Comparison of ENCODE assay signal across 21 mouse cellular contexts in genomic region chr5:105619666-105620065, GRCm38 (mm10).
A peak's percentile ranks its signal among the peaks of the same experiment; 100 is the strongest.
DNase-seq lines count a peak whose midpoint lies in the region; ATAC-seq and TF ChIP-seq lines count a peak whose summit lies in the region.
"Had no signal": no experiment of that assay in that cellular context is flagged by ENCODE, and none has a peak within 500 bp of the region (broad histone marks: within the 10 kb centered on the region; RNA-seq: fewer than 3 reads in every experiment).

No protein-coding gene starts in this region.

- CTCF ChIA-PET in Patski (lab: Charles Lee): interaction anchor here (0.8 to 1.7 kb wide), 3 partner anchors 11 to 97 kb away, joined by 3 to 7 read pairs (median 6); no protein-coding TSS in a partner anchor

- no peaks in the 10 kb centered on the region for H3K9me3 ChIP-seq in lung, postnatal 0 days (ENCODE audit: low read length)
- H3K9me3 ChIP-seq: embryonic facial prominence, embryonic 12.5 days; G1E; heart, embryonic 10.5 days; limb, embryonic 10.5 days; megakaryocyte, embryonic 14.5 days; midbrain, embryonic 15.5 days had no signal

- H3K27me3 ChIP-seq in kidney, adult 2 months (replicated peaks; ENCODE audit: control insufficient read depth, insufficient read depth, low read length): no peaks in the 10 kb centered on the region
- H3K27me3 ChIP-seq in lung, postnatal 0 days (replicated peaks; ENCODE audit: insufficient read depth, low read length): no peaks in the 10 kb centered on the region
- no peaks in the 10 kb centered on the region for H3K27me3 ChIP-seq in Patski
- H3K27me3 ChIP-seq: embryonic facial prominence, embryonic 12.5 days; megakaryocyte, embryonic 14.5 days; midbrain, embryonic 15.5 days had no signal

- POLR2A ChIA-PET in Patski (lab: Charles Lee): no interaction called here

- DNase-seq in kidney, adult 2 months: no peak
- no peak for DNase-seq in kidney, postnatal 36 days
- DNase-seq in lung, postnatal 0 days (ENCODE audit: low spot score): no peak
- no peak for DNase-seq in lung, postnatal 36 days
- no peak for DNase-seq in Patski (ENCODE audit: low read depth, low spot score)
- DNase-seq in cerebellum, adult 11 months: no peak
- DNase-seq: cerebellum, postnatal 10 days; lung, adult 2 months; thymus, postnatal 14 days had no signal

- no peak for TF ChIP-seq EP300 in lung, postnatal 0 days (IDR thresholded peaks at IDR 0.05)

- no peak for TF ChIP-seq CTCF in kidney, adult 2 months (conservative IDR thresholded peaks at IDR 0.05; ENCODE audit: insufficient read depth, insufficient read length, low read depth, low read length)
- TF ChIP-seq CTCF in lung, postnatal 0 days (IDR thresholded peaks at IDR 0.05): peak; percentile 39; the same call in 1 of the 2 replicates
- TF ChIP-seq CTCF in Patski (IDR thresholded peaks at IDR 0.05): peak; percentile 48

- TF ChIP-seq POLR2A in kidney, adult 2 months (IDR thresholded peaks at IDR 0.05; ENCODE audit: low read depth, low read length): no peak

- no peak for ATAC-seq in lung, postnatal 0 days
- ATAC-seq in Patski: no peak
- ATAC-seq in megakaryocyte progenitor cell, adult 5-6 weeks (replicated peaks; ENCODE audit: poor library complexity): no peak
- ATAC-seq: forebrain, embryonic 14.5 days; intestine, embryonic 16.5 days; midbrain, embryonic 15.5 days had no signal

- 82% methylated on average over 2 of the region's 2 CpGs for WGBS in kidney, adult 2 months
- 81% methylated on average over 2 of the region's 2 CpGs for WGBS in lung, postnatal 0 days

- no peak overlapping the region for H3K9ac ChIP-seq in lung, postnatal 0 days (replicated peaks; ENCODE audit: low read depth)
- H3K9ac ChIP-seq: embryonic facial prominence, embryonic 12.5 days; hindbrain, embryonic 14.5 days; midbrain, embryonic 15.5 days had no signal

- in situ Hi-C loops in Patski (cut with MboI; ENCODE audit: low pct_unique_long_range_greater_than_20kb): loop anchor here (10.0 kb wide), 1 partner anchor 95 kb away; no protein-coding TSS in a partner anchor

- peak overlapping the region; percentile 71 for H3K27ac ChIP-seq in kidney, adult 2 months (ENCODE audit: insufficient read depth, low read depth, low read length)
- H3K27ac ChIP-seq in lung, postnatal 0 days (ENCODE audit: low read length): 0 out of 2 replicates have a peak overlapping the region, but pooled peaks have one; percentile 51
- H3K27ac ChIP-seq: embryonic facial prominence, embryonic 12.5 days; heart, embryonic 10.5 days; hindbrain, embryonic 14.5 days; kidney, postnatal 0 days; limb, embryonic 10.5 days; midbrain, embryonic 15.5 days had no signal

- H3K36me3 ChIP-seq in kidney, adult 2 months (ENCODE audit: control insufficient read depth, insufficient read depth, low read length): no peaks in the 10 kb centered on the region
- H3K36me3 ChIP-seq in lung, postnatal 0 days (ENCODE audit: insufficient read depth, low read length): no peaks in the 10 kb centered on the region
- H3K36me3 ChIP-seq: embryonic facial prominence, embryonic 12.5 days; G1E; heart, embryonic 10.5 days; limb, embryonic 10.5 days; midbrain, embryonic 15.5 days had no signal

- no peaks in the 10 kb centered on the region for H3K4me1 ChIP-seq in kidney, adult 2 months (ENCODE audit: control insufficient read depth, insufficient read depth, low read length)
- peaks cover 4% of the 10 kb centered on the region; the same call in 1 of the 2 replicates for H3K4me1 ChIP-seq in lung, postnatal 0 days (ENCODE audit: insufficient read depth, low read depth, low read length)
- H3K4me1 ChIP-seq: midbrain, embryonic 15.5 days had no signal

- no peak overlapping the region for H3K4me2 ChIP-seq in lung, postnatal 0 days (replicated peaks; ENCODE audit: low read depth, low read length)
- H3K4me2 ChIP-seq: embryonic facial prominence, embryonic 12.5 days; hindbrain, embryonic 14.5 days; midbrain, embryonic 15.5 days had no signal

- H3K4me3 ChIP-seq in kidney, adult 2 months (ENCODE audit: insufficient read depth, low read depth, low read length): no peak overlapping the region
- no peak overlapping the region for H3K4me3 ChIP-seq in lung, postnatal 0 days (ENCODE audit: low read depth, low read length)
- H3K4me3 ChIP-seq: embryonic facial prominence, embryonic 12.5 days; erythroblast, embryonic 14.5 days; heart, embryonic 10.5 days; limb, embryonic 10.5 days; midbrain, embryonic 15.5 days had no signal
